Mouse (Mus musculus) hindbrain, embryonic 16.5 days (tissue): Measurements from ENCODE around the gene Snx11. TPM values are rescaled to one million over a fixed set of nuclear protein-coding genes. Genes with fewer than 3 reads are reported as not detected.

ENCODE experiments used
- ATAC-seq: fragments of 200-750 bp; cut with Nextera tagmentation; 2 replicates; pipeline ENCODE4 v1.8.0; 2017; ENCODE audit warnings: moderate TSS enrichment, moderate library complexity
- H3K27ac ChIP-seq: fragments of 300-500 bp; sonication (generic); 2 replicates; pipeline ENCODE4 v1.5.1; 2014; ENCODE audit warnings: low read depth, mild to moderate bottlenecking, control low read depth, low read length, moderate library complexity
- H3K27me3 ChIP-seq: fragments of 300-500 bp; sonication (generic); replicated peaks from 2 replicates; pipeline ENCODE4 v1.6.1; 2014; ENCODE audit warnings: low read length; ENCODE audit not compliant: control insufficient read depth, insufficient read depth
- H3K36me3 ChIP-seq: fragments of 300-500 bp; sonication (generic); 2 replicates; pipeline ENCODE4 v1.6.1; 2014; ENCODE audit warnings: mild to moderate bottlenecking, low read length, moderate library complexity, mixed read lengths; ENCODE audit not compliant: control insufficient read depth, insufficient read depth
- H3K4me1 ChIP-seq: fragments of 300-500 bp; sonication (generic); 2 replicates; pipeline ENCODE4 v1.6.1; 2014; ENCODE audit warnings: low read depth, low read length; ENCODE audit not compliant: control insufficient read depth, insufficient read depth
- H3K4me2 ChIP-seq: fragments of 300-500 bp; sonication (generic); 2 replicates; pipeline ENCODE4 v1.6.1; 2014; ENCODE audit warnings: mild to moderate bottlenecking, low read length, control low read depth, moderate library complexity
- H3K4me3 ChIP-seq: fragments of 300-500 bp; sonication (generic); 2 replicates; pipeline ENCODE4 v1.5.1; 2014; ENCODE audit warnings: mild to moderate bottlenecking, low read length, control low read depth, moderate library complexity
- H3K9ac ChIP-seq: fragments of 300-500 bp; sonication (generic); 2 replicates; pipeline ENCODE4 v1.6.1; 2014; ENCODE audit warnings: low read depth, mild to moderate bottlenecking, control low read depth, low read length, moderate library complexity
- H3K9me3 ChIP-seq: fragments of 300-500 bp; sonication (generic); 2 replicates; pipeline ENCODE4 v1.6.1; 2014; ENCODE audit warnings: mild to moderate bottlenecking, low read length, moderate library complexity; ENCODE audit not compliant: control insufficient read depth
- WGBS: fragments of 180-500 bp; shearing (Covaris S2); extraction: QIAGEN DNeasy Blood & Tissue Kit; methylation state at CpG from one replicate; pipeline ENCODE4 v1.1.7; 2014; 5-methylcytosine and 5-hydroxymethylcytosine counted together
- polyA plus RNA-seq: library from polyadenylated mRNA; unstranded; fragments of >200 nt; fragmentation: Nextera tagmentation; extraction: Ambion mirVana; gene quantifications from 2 replicates; pipeline ENCODE4 v1.2.1, GENCODE M21; 2015

Gene Snx11
- polyA plus RNA-seq, 1 experiment from 2014 or later = 52.2 TPM

- H3K27ac ChIP-seq = no peak overlapping the region
- no peaks in the 10 kb centered on the region for H3K27me3 ChIP-seq
- 92% methylated on average over 5 of the region's 5 CpGs for WGBS
- no peak overlapping the region for H3K4me2 ChIP-seq
- H3K9ac ChIP-seq = no peak overlapping the region
- no peaks in the 10 kb centered on the region for H3K4me1 ChIP-seq
- no peak overlapping the region for H3K4me3 ChIP-seq
- H3K36me3 ChIP-seq = peaks cover 38% of the 10 kb centered on the region
- no peaks in the 10 kb centered on the region for H3K9me3 ChIP-seq
- ATAC-seq = no peak
These were observed 28.2 kb upstream of the Snx11 start for GRCm38 (mm10) chr11:96805606-96806005.

GRCm38 (mm10) chr11:96799511-96799910, 22.2 kb upstream of the Snx11 start:
- Histone ChIP-seq H3K9me3 (no peaks in the 10 kb centered on the region), H3K4me1 (no peaks in the 10 kb centered on the region), H3K4me2 (no peak overlapping the region), H3K27ac (no peak overlapping the region), H3K36me3 (peaks cover 13% of the 10 kb centered on the region), H3K27me3 (no peaks in the 10 kb centered on the region), H3K9ac (no peak overlapping the region), H3K4me3 (no peak overlapping the region)
- 94% methylated on average over 2 of the region's 2 CpGs for WGBS
- ATAC-seq = no peak

GRCm38 (mm10) chr11:96796586-96796985, 19.2 kb upstream of the Snx11 start:
- Histone ChIP-seq H3K36me3 (peaks cover 3% of the 10 kb centered on the region; the same call in 1 of the 2 replicates), H3K4me3 (no peak overlapping the region), H3K27me3 (no peaks in the 10 kb centered on the region), H3K4me1 (peaks cover 4% of the 10 kb centered on the region; the same call in 1 of the 2 replicates), H3K4me2 (no peak overlapping the region), H3K27ac (no peak overlapping the region), H3K9me3 (no peaks in the 10 kb centered on the region), H3K9ac (no peak overlapping the region)
- 66% methylated on average over 1 of the region's 1 CpGs for WGBS
- no peak for ATAC-seq

GRCm38 (mm10) chr11:96796081-96796480, 18.7 kb upstream of the Snx11 start:
- Histone ChIP-seq H3K36me3 (peaks cover 3% of the 10 kb centered on the region; the same call in 1 of the 2 replicates), H3K9me3 (no peaks in the 10 kb centered on the region), H3K27ac (no peak overlapping the region), H3K27me3 (no peaks in the 10 kb centered on the region), H3K4me2 (no peak overlapping the region), H3K9ac (no peak overlapping the region), H3K4me1 (peaks cover 5% of the 10 kb centered on the region), H3K4me3 (no peak overlapping the region)
- ATAC-seq = no peak
- WGBS = 94% methylated on average over 2 of the region's 2 CpGs

- peaks cover 11% of the 10 kb centered on the region for H3K4me1 ChIP-seq
- H3K9ac ChIP-seq = no peak overlapping the region
- no peak for ATAC-seq
- H3K4me3 ChIP-seq = no peak overlapping the region
- peaks cover 3% of the 10 kb centered on the region; the same call in 1 of the 2 replicates for H3K36me3 ChIP-seq
- H3K9me3 ChIP-seq = no peaks in the 10 kb centered on the region
- no peak overlapping the region for H3K27ac ChIP-seq
- H3K4me2 ChIP-seq = no peak overlapping the region
- 97% methylated on average over 13 of the region's 13 CpGs for WGBS
- H3K27me3 ChIP-seq = no peaks in the 10 kb centered on the region
These were observed 18.1 kb upstream of the Snx11 start for GRCm38 (mm10) chr11:96795491-96795890.

- H3K4me3 ChIP-seq = no peak overlapping the region
- H3K36me3 ChIP-seq = peaks cover 2% of the 10 kb centered on the region; the same call in 1 of the 2 replicates
- WGBS = 4% methylated on average over 1 of the region's 1 CpGs
- no peak for ATAC-seq
- H3K4me1 ChIP-seq = peaks cover 18% of the 10 kb centered on the region
- peak overlapping the region; percentile 76 for H3K4me2 ChIP-seq
- no peaks in the 10 kb centered on the region for H3K27me3 ChIP-seq
- H3K9ac ChIP-seq = no peak overlapping the region
- H3K27ac ChIP-seq = no peak overlapping the region
- H3K9me3 ChIP-seq = no peaks in the 10 kb centered on the region
These were observed 13.3 kb upstream of the Snx11 start for GRCm38 (mm10) chr11:96790681-96791080.

- H3K4me1 ChIP-seq = peaks cover 18% of the 10 kb centered on the region
- H3K9ac ChIP-seq = peak overlapping the region; percentile 90
- no peaks in the 10 kb centered on the region for H3K27me3 ChIP-seq
- peak overlapping the region; percentile 76 for H3K4me2 ChIP-seq
- H3K4me3 ChIP-seq = peak overlapping the region; percentile 95
- WGBS = 5% methylated on average over 5 of the region's 5 CpGs
- no peak overlapping the region for H3K27ac ChIP-seq
- no peak for ATAC-seq
- H3K36me3 ChIP-seq = no peaks in the 10 kb centered on the region
- no peaks in the 10 kb centered on the region for H3K9me3 ChIP-seq
These were observed 12.6 kb upstream of the Snx11 start for GRCm38 (mm10) chr11:96789990-96790389.

GRCm38 (mm10) chr11:96788871-96789795, 11.8 kb upstream of the Snx11 start, which contains the start of gene Cbx1:
Gene Cbx1 (plus strand): TSS chr11:96789127.
- Histone ChIP-seq H3K27ac (peak within 1 kb of the TSS; percentile 95), H3K27me3 (no peaks in the 10 kb centered on the region), H3K36me3 (no peaks in the 10 kb centered on the region), H3K4me2 (peak within 1 kb of the TSS; percentile 76), H3K9me3 (no peaks in the 10 kb centered on the region), H3K4me3 (peak within 1 kb of the TSS; percentile 95), H3K4me1 (peaks cover 18% of the 10 kb centered on the region), H3K9ac (peak within 1 kb of the TSS; percentile 90)
- ATAC-seq = peak; percentile 98
- 1% methylated on average over 93 of the region's 93 CpGs for WGBS

GRCm38 (mm10) chr11:96786731-96787450, 9.5 kb upstream of the Snx11 start:
- H3K4me1 ChIP-seq = peaks cover 14% of the 10 kb centered on the region
- no peaks in the 10 kb centered on the region for H3K27me3 ChIP-seq
- no peaks in the 10 kb centered on the region for H3K36me3 ChIP-seq
- no peak overlapping the region for H3K27ac ChIP-seq
- H3K9me3 ChIP-seq = no peaks in the 10 kb centered on the region
- H3K4me3 ChIP-seq = no peak overlapping the region
- WGBS = 32% methylated on average over 9 of the region's 9 CpGs
- no peak overlapping the region for H3K4me2 ChIP-seq
- no peak for ATAC-seq
- no peak overlapping the region for H3K9ac ChIP-seq
